Mouse (Mus musculus): ENCODE results near the gene AI413582. TPM values are rescaled to one million over a fixed set of nuclear protein-coding genes. Genes with fewer than 3 reads are reported as not detected.

The AI413582 gene
- total RNA-seq, 1 experiment from 2014 or later = 37.8 TPM

DNA sequence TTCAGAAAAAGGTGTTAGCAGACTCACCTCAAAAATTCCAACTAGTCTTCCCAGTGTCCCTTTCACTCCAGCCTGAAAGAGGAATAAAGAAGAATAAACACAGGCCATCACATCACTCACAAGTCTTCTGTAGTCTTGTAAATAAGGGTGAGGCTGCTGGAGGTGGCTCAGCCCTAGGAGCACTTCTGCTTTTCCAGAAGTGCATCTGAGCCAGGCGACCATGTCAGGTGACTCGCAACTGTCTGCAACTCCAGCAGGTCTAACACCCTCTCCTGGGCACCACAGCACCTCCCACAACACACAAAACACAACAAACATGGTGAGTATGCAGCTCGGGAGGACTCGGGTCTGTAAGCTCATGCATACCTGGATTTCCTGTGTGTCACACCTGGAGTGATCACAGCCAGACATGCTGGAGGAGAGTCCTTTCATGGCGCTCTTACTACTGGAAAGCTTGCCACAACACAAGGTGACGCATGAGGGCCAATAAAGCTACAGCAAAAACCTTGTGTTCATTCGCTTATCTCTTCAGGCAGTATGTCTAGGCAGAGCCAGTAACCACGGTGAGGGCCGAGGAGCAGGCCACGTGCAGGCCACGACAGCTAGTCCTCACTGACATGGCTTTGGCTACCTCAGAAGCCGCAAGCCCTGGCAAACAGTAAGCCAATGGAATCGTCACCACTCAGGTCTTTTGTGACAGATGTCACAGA, 17.8 kb upstream of the AI413582 start:
- peak; percentile 49; the same call in 1 of the 2 replicates for ATAC-seq (replicated peaks; ENCODE audit: insufficient number of reproducible peaks, low FRiP score, low TSS enrichment, poor library complexity, severe bottlenecking)

DNA sequence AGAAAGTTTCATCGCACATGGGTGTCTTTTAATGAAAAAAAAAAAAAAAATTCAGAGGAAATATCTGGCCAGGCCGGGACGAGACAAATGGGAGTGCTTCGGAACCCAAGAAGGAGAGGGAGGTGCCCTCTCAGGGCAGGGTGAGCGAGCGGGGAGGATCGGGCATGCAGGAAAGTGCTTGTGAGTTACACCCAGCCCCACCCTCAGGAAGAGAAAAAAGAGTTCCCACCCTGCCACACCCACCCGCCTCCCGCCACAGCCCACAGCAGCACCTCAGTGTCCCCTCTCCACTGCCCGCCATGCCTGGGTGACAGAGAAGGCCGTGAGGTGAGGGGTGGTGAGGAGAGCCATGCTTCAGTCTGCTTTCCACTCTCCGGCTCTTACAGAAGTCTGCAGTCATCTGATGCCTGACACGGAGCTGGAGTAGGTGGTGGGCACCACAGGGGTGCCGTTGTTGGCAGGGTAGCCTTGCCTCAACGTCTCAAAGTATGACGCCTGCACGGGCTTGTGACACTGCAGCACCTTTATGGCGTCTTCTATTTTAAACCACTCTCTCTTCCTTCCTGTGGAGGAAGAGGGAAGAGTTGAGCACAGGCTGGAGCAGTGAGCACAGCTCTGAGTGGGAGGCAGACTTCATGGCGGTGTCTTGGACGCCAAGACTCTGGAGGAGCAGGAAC, 15.0 kb upstream of the AI413582 start:
- no peak for ATAC-seq (replicated peaks; ENCODE audit: insufficient number of reproducible peaks, low FRiP score, low TSS enrichment, poor library complexity, severe bottlenecking)

DNA sequence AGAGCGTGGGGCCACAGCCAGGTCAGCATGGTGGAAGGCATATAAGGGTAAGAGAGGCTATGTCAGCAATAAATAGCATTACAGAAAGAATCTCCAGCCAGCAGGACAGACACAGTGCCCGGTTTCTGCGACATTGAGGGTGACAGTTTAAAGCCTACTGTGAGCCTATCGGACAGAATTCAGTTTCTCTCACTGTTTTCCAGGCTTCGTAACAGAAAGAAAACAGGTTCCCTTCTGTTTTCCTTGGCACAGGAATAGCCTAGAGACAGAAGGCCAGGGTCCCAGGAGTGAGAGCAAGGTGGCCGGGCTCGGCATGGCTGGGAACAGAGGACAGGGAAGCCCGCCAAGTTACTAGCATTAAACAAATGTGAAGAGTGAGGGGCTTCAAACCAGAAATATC, 14.3 kb upstream of the AI413582 start:
- ATAC-seq (replicated peaks; ENCODE audit: insufficient number of reproducible peaks, low FRiP score, low TSS enrichment, poor library complexity, severe bottlenecking) = no peak

DNA sequence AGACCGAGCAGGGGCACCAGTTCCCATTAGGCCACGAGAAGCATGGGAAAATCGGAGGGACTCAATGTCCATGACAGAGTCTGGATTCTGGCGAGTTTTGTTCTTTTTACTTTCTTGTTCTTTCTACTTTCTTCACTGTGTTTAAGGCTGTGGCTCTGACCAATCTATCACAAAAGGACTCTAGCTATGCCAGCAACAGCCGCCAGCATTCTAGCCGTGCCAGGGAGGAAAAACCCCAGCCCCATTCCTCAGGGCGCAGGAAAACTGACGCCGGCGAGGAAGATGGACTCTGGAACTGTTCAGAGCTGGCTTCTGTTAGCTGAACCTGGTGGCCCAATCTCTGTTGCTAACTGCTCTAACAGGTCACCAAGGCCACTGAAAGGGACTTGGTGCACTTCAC, 12.9 kb upstream of the AI413582 start:
- no peak for ATAC-seq (replicated peaks; ENCODE audit: insufficient number of reproducible peaks, low FRiP score, low TSS enrichment, poor library complexity, severe bottlenecking)

DNA sequence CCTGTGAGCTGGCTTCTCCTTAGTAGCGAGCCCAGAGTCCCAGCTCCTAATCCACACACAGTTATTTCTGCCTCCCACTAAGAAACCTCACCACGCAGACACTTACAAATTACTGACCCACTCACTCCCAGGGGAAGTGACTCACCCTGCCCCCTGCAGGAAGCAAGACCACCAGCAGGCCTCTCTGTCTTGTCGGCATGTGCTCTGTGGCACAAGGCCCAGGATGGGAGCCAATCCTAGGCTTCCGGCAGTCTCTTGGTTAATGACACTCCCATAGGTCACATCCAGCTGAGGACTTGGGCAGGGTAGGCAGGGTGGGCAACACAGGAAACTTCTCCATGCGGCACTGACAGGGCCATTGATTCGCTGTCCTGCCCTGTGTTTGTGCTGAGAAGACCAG, 11.9 kb upstream of the AI413582 start:
- no peak for ATAC-seq (replicated peaks; ENCODE audit: insufficient number of reproducible peaks, low FRiP score, low TSS enrichment, poor library complexity, severe bottlenecking)

DNA sequence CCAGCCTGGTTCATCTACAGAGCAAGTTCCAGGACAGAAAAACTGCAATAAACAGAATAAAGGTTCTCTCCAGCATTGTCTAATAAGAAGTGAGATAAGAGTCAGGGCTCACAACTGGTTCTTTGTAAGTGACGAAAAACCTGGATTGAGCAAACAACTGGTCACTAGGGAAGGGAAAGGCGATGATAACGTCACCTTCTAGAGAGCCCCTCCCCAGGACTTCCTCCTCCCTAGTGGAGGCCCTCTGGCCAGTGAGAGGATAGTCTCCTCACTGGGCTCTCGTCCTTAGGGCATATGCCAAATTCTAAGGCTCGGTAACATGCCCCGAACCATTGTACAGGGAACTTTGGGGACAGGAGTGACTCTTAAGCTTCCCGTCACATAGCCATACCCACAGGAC, 10.5 kb upstream of the AI413582 start:
- ATAC-seq (replicated peaks; ENCODE audit: insufficient number of reproducible peaks, low FRiP score, low TSS enrichment, poor library complexity, severe bottlenecking) = no peak

DNA sequence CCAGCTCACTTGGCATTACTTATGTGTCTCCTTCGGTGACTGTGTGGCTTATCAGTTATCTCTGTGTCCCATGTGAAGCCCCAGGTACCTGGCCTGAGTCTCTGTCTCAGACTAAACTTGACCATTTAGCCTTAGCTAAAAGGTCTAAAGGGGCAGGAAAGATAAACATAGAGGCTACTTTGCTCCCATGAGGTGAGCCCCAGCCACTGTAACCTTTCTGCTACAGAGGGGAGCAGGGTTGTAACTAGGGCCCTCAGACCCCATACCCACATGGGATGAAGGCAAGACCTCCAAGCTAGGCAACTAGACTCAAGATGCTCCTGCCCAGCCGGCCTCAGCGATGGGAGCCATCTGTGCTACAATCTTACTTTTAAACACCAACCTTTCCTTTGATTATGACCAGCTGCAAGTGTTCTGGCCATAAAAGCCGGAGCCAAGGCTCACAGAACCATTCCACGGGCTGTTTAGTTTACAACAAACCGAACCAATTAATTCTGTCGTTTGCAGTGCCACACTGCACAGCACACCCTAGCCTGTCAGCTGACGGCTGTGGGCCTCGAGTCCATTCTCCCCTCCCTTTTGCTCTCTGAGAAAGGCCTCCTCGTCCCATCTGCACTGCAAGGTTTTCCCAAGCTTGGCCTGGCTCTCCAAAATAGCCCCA, 9.7 kb upstream of the AI413582 start:
- ATAC-seq (replicated peaks; ENCODE audit: insufficient number of reproducible peaks, low FRiP score, low TSS enrichment, poor library complexity, severe bottlenecking) = no peak

DNA sequence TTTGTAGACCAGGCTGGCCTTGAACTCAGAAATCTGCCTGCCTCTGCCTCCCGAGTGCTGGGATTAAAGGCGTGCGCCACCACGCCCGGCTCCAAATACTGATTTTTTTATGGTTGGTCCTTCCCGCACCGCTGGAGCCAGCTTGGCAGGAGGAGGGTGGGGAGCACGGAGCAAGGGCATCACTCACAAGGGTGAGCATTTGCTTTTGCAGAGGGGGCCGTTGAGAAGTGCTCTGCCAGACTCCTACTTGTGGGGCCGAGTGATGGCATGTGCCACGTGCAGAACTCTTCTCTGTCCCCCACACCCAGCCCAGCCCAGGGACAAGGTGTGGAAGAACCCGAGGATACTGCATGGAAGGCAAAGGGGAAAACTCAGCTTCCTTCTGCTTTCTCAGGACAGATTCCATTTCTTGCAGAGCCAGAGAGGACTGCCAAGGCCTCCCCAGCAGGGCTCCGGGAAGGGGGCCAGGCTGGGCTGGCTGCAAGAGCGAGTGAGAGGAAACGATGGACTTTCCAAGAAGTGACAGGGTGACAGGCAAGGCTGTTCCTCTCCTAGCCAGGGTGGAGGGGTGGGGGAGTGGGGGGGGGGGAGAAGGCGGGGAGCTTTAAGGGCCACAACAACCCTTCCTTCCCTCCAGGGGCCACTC, 9.0 kb upstream of the AI413582 start:
- no peak for ATAC-seq (replicated peaks; ENCODE audit: insufficient number of reproducible peaks, low FRiP score, low TSS enrichment, poor library complexity, severe bottlenecking)

DNA sequence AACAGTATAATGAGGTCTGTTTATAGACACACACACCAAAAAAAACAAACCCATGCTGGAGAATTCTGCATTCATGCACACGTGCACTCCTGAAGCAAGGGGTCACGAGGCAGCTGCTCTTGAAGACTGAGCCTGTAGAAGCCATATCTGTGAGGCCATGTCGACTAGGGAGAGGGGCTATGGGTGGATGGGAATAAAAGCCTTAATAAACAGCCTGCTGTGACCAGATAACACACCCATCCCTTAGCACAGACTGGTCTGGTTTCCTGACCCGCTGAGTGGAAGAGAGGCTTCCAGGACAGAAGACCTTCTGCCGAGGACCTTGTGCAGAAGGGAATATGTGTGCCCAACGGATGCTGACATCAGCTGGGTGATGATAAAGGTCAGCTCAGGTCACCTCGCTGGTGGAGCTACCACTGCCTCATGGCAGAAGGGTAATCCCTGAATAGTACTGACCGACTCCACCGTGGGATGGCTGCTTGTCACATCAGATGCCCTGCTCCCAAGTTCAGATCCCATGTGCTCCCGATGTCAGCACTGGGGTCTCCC, 8.3 kb upstream of the AI413582 start:
- ATAC-seq (replicated peaks; ENCODE audit: insufficient number of reproducible peaks, low FRiP score, low TSS enrichment, poor library complexity, severe bottlenecking) = no peak

DNA sequence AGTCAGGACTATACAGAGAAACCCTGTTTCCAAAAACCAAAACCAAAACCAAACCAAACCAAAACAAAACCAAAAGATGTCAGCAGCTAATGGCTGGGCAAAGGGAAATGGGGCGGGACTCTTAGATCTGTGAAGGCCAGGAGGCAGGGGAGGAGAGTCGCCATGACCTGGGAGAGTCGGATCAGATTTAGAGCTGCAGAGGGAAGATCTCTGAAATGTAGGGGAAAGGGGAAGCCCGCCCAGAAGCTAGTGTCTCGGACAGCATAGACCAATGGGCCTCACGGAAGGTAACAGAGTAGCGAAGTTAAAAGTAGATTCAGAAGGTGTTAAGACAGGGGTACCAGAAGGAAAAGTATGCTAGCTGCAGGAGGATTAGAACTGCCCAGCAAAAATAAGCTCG, 5.8 kb upstream of the AI413582 start:
- ATAC-seq (replicated peaks; ENCODE audit: insufficient number of reproducible peaks, low FRiP score, low TSS enrichment, poor library complexity, severe bottlenecking) = no peak

DNA sequence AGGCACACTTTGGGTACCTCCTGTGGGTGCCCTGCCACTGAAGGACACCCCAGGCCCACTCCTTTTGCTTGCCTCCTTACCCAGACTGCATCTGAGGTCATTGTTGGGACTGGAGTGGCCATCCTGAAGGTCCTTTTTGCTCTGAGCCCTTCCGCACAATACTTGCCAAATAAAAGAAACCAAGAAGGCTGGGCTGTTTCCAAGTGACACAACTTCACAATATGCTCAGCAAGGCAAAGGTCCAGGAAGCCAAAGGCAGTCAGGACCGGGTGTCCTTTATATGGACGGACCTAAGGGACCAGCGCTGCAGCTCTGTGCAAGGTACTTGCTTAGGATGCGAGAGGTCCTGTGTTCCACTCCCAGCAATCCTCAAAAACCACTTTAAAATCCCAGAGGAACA, 2.7 kb upstream of the AI413582 start:
- ATAC-seq (replicated peaks; ENCODE audit: insufficient number of reproducible peaks, low FRiP score, low TSS enrichment, poor library complexity, severe bottlenecking) = no peak

DNA sequence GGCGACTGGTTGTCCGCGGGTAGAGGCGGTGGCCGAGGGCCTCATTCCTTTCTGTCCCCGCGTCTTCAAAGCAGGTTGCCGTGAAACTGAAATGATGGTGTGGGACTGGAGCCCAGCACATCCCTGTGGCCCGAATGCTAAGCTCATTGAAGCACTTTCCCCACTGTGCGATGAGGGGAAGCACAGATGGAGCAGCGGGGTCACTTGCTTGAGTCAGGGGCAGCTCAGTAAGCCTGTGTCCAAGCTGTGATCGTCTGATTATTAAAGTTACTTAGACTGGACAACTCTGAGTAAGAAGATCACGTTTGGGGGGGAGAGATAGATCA, 349 bp upstream of the AI413582 start:
- ATAC-seq (replicated peaks; ENCODE audit: insufficient number of reproducible peaks, low FRiP score, low TSS enrichment, poor library complexity, severe bottlenecking) = no peak

DNA sequence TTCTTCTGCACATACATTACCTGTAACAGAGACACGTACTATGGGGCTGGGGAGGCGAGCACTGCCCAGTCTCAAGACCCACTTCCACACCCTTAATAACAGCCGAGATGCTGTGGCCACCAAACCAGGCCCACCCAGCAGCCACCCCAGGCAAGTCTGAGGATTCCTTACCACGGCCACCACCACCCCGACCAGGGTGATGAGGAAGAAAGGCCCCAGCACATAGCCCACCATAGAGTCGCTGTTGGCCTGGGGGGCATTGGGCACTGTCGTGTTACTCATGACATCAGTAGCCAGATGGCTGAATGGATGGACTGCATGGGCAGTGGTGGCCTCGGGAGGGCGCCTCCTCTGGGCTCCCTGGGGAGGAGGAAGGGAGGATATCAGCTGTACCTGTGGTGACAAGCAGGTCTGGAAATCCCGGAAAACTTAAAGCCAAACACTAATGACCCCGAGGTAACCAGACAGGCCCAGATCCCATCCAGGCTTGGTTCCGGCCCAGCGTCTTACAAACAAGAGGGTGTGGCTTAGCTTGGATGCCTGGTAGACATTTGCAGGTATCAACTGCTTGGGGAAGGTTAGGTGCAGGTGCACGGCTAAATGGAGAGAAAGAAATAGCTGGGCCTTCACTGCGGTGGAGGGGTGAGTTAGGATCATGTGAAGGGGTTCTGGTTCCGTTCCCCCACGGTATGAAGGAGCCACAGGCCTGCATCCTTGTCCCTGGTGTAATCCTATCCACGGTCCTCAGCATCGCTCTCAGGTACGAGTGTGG, 979 bp downstream of the AI413582 start:
- ATAC-seq (replicated peaks; ENCODE audit: insufficient number of reproducible peaks, low FRiP score, low TSS enrichment, poor library complexity, severe bottlenecking) = no peak; the same call in 1 of the 2 replicates

DNA sequence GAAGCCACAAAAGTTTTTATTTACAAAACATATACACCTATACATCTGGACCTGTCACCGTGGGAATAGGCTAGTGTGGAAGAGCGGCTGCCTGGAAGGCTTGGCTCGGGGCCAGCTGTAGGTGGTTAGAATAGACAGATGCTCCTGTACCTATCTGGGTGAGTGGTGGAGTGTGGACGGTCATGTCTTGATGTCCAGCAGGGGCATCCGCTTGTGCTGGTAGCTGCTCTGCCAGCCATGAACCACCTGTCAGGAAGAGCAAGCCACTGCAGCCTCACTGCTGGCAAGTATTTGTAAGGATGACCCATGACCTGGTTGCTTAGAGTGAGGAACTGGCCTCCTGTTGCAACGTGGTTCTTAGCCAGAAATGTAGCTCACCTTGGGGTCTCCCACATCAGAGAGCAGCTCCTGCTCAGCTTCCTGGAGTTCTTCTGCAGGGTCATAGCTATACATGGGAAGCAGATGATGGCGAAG, 1.7 kb downstream of the AI413582 start:
- no peak for ATAC-seq (replicated peaks; ENCODE audit: insufficient number of reproducible peaks, low FRiP score, low TSS enrichment, poor library complexity, severe bottlenecking)

DNA sequence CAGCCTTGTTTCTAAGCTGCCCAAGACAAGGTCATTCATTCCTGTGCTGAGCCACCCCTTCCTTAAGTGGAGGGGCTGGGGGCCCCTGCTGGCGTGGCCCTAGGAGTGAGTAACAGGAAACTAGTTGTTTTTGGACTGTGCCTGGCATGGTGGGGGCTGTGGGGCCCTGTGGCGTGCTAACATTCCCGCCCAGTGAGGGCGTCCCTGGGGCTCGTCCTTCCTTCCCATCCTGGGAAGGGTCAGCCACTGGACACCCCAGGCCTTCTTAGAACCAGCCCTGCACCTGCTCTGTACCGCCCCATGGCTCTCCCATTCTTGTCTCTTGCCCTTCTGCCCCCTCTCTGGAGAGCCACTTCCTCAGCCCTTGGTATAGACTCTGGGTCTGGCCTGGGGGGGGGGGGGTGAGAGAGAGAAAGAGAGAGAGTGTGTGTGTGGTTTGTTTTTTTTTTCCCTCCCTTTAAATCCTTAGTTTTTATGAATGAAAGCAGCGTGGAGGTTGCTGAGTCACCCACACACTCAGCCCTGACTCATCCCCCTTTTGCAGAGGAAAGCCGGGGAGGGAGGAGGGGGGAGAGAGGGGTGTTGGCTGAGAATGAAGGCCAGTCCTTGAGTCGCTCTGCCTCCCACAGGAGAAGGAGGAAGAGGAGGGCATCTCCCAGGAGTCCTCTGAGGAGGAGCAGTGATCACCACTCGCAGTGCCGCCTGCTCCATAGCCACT, 3.6 kb downstream of the AI413582 start:
- ATAC-seq (replicated peaks; ENCODE audit: insufficient number of reproducible peaks, low FRiP score, low TSS enrichment, poor library complexity, severe bottlenecking) = no peak

DNA sequence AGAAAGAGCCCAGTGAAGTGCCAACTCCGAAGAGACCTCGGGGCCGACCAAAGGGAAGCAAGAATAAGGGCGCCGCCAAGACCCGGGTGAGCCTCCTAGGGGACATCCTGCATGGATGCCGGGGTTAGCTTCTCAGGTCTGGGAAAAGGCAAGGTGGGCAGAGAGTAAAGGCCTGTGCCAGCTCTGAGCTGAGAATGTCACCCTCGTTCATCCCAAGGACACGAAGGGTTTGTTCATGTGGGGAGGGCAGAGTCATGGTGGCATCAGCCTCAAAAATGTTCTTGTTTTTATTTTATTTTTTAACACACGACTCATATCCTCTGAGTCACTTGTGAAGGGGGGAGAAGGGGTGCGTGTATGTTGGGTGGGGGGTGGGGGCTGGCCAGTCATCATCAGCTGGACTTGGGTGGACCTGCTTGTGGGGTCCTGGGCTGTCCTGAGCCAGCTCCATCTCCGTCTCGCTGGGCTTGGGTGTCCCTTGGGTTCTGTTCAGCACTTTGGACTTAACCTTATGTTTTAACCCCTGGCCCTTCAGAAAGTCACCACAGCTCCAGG, 4.6 kb downstream of the AI413582 start:
- no peak for ATAC-seq (replicated peaks; ENCODE audit: insufficient number of reproducible peaks, low FRiP score, low TSS enrichment, poor library complexity, severe bottlenecking)

DNA sequence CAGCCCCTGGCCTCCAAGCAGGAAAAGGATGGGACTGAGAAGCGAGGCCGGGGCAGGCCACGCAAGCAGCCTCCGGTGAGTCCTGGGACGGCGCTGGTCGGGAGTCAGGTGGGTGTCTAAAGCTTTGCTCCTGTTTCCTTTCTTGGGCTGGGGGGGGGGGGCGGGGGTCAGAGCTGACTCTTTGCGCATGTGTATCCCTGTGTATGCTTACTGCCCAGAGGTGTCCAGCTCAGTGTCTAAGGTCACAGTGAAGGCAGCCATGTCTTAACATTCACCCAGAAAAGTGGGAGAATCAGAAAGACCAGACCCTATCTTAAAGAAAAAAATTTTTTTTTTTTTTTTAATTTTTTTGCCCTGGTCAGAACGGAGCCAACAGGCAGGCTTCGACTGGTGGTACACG, 6.0 kb downstream of the AI413582 start:
- no peak for ATAC-seq (replicated peaks; ENCODE audit: insufficient number of reproducible peaks, low FRiP score, low TSS enrichment, poor library complexity, severe bottlenecking)

DNA sequence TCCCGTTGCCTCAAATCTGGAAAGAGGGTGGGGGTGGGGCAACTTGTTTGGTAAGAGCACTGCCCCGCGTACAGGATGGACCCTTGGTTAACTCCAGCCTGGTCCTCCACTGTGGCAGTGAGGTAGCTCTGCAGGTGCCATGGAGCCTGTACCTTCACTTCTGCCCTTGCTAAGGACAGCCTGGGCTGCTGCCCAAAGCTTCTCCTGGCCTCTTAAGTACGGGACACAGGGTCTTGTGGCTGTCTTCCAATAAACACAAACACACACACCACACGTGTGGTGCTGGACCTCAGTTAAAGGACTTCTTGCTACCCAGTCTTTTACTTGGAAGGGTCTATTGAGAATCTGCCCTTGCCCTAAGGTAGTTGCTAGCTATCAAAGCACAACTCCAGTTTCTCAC, 6.7 kb downstream of the AI413582 start:
- no peak for ATAC-seq (replicated peaks; ENCODE audit: insufficient number of reproducible peaks, low FRiP score, low TSS enrichment, poor library complexity, severe bottlenecking)
